Mouse (Mus musculus): ENCODE measurements around the gene Pspc1.

The Pspc1 gene

GRCm38 (mm10) chr14:56695495-56695894, 82.6 kb downstream of the Pspc1 start:
- no peak for DNase-seq

DNA sequence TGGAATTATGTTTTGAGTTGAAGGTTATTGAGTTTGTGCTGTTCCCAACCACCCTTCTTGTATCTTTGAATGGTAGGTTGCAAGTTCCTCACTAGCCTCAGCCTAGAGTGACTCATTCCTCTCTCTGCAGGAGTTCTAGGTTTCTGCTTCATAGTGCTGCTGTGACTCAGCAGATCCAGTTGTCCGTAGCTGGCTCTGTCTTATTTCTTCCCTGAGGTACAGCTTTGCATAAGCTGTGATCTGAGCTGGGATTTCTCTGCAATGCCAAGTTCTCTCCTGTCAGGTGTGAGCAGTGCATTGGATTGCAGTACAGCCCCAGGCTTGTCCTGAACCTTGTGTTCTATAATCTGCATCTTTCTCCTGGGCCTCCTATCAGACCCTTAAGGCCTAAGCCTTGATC, 88.3 kb downstream of the Pspc1 start:
- no peak for DNase-seq

DNA sequence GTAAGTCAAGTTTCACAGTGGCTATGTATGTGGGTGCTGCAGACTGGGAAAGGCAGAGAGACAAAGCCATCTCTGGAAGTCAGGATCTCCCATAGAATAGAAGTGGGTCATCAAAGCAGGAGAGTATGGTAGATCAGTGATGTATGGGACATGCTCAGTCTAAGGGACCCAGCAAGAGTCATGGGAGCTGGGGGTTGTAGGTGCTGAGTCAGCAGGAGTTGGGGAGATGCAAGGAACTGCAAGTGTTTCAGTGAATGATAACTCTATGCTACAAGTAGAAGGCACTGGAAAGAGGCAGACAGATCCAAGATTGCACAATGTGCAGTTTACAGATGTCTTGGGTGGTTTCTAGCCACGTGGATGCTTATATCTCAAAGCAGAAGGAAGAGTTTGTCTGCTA, 89.0 kb downstream of the Pspc1 start:
- no peak for DNase-seq

DNA sequence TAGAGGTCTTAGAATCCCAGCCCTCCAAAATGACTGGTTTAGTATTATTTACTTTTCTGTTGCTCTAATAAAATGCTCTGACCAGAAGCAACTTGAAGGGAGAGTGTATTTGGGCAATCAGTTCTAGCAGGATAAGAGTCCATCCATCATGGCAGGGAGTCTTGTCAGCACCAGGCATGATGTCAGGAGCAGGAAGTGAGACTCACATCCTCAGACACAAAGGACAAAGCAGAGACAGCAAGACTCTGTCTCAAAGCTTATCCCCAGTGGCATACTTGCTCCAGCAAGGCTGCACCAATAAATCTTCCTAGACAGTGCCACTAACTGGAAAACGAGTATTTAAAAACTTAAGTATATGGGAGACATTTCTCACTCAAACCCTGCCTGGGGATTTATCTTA, 92.7 kb downstream of the Pspc1 start:
- no peak for DNase-seq

All from lung, postnatal 36 days (tissue).